Comparison of ENCODE assay signal across 8 mouse cellular contexts in the genomic region with DNA sequence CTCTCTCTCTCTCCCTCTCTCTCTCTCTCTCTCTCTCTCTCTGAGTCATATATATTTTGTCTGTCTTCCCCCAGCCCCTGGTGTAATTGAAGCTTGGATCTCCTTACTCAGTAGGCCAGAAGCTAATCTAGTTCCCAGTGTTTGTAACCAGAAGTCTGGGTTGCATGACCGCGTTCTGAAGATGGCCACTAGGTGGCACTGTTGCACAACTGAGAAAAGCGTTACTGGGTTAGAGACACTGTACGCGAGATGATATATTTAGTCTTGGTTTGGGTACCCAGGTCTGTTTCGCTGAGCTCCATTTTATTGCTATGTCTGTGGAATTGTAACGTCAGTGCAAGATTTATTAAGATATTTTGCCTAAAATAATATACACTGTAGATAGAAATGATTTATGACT. TPM values are rescaled to one million over a fixed set of nuclear protein-coding genes. Genes with fewer than 3 reads are reported as not detected.
A peak's percentile ranks its signal among the peaks of the same experiment; 100 is the strongest.
DNase-seq lines count a peak whose midpoint lies in the region; ATAC-seq lines count a peak whose summit lies in the region.

No protein-coding gene starts in this region.

- no peak overlapping the region for H3K4me2 ChIP-seq in hindbrain, embryonic 15.5 days

- no peak overlapping the region for H3K9ac ChIP-seq in hindbrain, embryonic 15.5 days

- no peak overlapping the region for H3K4me3 ChIP-seq in hindbrain, embryonic 15.5 days

- peak; percentile 46 for DNase-seq in T-cell, adult 2 months (ENCODE audit: low spot score)
- peak; percentile 78 for DNase-seq in cerebellum, adult 9-10 months
- peak; percentile 87 to 93 for DNase-seq in layer of hippocampus, postnatal 14 days (ENCODE audit: low spot score in 2 of 2)
- DNase-seq in lung, postnatal 36 days = peak; percentile 82
- peak; percentile 84 for DNase-seq in right cerebral cortex, adult 18-20 months
- peak; percentile 46 for DNase-seq in urinary bladder, adult 2 months (ENCODE audit: low spot score)

- H3K9me3 ChIP-seq in hindbrain, embryonic 15.5 days = no peaks in the 10 kb centered on the region

- no peaks in the 10 kb centered on the region for H3K27me3 ChIP-seq in hindbrain, embryonic 15.5 days

- ATAC-seq in frontal cortex, adult (ENCODE audit: low TSS enrichment) = peak; percentile 99
- peak; percentile 77; the same call in 1 of the 2 replicates for ATAC-seq in hindbrain, embryonic 15.5 days (ENCODE audit: low FRiP score, low read depth)

- no peak overlapping the region for H3K27ac ChIP-seq in hindbrain, embryonic 15.5 days (replicated peaks)

- 3% methylated on average over 7 of the region's 7 CpGs for WGBS in hindbrain, embryonic 15.5 days

- no peaks in the 10 kb centered on the region for H3K36me3 ChIP-seq in hindbrain, embryonic 15.5 days

- H3K4me1 ChIP-seq in hindbrain, embryonic 15.5 days (replicated peaks) = no peaks in the 10 kb centered on the region

RNA-seq across cellular contexts. Expression of a gene that starts 31.1 kb away (rescaled TPM):
- 0.69 and 0.79 TPM in 2 replicates for polyA plus RNA-seq in hindbrain, embryonic 15.5 days (2015; fragmentation: Nextera tagmentation; extraction: Ambion mirVana)
- under 1 TPM in 1 of 2 experiments, not detected in 1; 0.30 TPM for total RNA-seq in layer of hippocampus, postnatal 14 days (2021)
- polyA plus RNA-seq in urinary bladder, adult 2 months (2012; rRNA removed) = 0.19 TPM in 1 of 2 replicates, not detected in the other

RNA-seq across cellular contexts. Expression of a gene that starts 34.7 kb away (rescaled TPM):
- 63.9 and 68.4 TPM in 2 replicates for polyA plus RNA-seq in hindbrain, embryonic 15.5 days (2015; fragmentation: Nextera tagmentation; extraction: Ambion mirVana)
- 10 to 100 TPM; 35.9 to 37.2 TPM for total RNA-seq in layer of hippocampus, postnatal 14 days (2021)
- 13.9 and 15.9 TPM in 2 replicates for polyA plus RNA-seq in urinary bladder, adult 2 months (2012; rRNA removed)

RNA-seq across cellular contexts. Expression of a gene that starts 34.8 kb away (rescaled TPM):
- 158 and 168 TPM in 2 replicates for polyA plus RNA-seq in hindbrain, embryonic 15.5 days (2015; fragmentation: Nextera tagmentation; extraction: Ambion mirVana)
- total RNA-seq in layer of hippocampus, postnatal 14 days (2021) = 10 to 100 TPM; 79.8 to 83.9 TPM
- 65.4 and 82.7 TPM in 2 replicates for polyA plus RNA-seq in urinary bladder, adult 2 months (2012; rRNA removed)

RNA-seq across cellular contexts. Expression of a gene that starts 53.8 kb away (rescaled TPM):
- polyA plus RNA-seq in hindbrain, embryonic 15.5 days (2015; fragmentation: Nextera tagmentation; extraction: Ambion mirVana) = 7.8 and 8.0 TPM in 2 replicates
- total RNA-seq in layer of hippocampus, postnatal 14 days (2021) = 1 to 10 TPM; 4.3 to 5.2 TPM
- 5.6 and 5.9 TPM in 2 replicates for polyA plus RNA-seq in urinary bladder, adult 2 months (2012; rRNA removed)
